Mouse (Mus musculus): ENCODE data around the gene Pum1.
"Not testable (repeated sequence)": the region's sequence is repeated elsewhere in the genome, so short reads cannot be mapped to it uniquely, and the experiment has no call there.

Pum1 gene

DNA sequence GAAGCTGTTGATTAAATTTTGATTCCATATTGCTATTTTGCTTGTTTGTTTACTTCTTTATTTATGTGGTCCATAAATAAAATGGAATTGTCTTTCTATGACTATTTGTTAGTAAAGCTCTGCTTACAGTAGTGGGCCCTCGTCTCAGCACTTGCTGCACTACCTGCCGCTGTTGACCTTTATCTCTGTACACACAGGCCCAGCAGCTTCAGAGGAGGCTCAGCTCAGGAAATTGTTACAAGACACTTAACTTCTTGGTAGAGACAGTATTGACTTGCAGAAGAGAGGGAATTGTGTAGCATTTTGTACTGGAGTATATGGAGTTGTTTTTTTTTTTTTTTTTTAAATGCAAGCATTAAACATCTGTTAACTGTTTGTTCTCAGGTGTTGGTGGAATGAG is 5.4 kb downstream of the Pum1 start:
- DNase-seq (ENCODE audit: low spot score): no peak

- DNase-seq (ENCODE audit: low spot score): no peak
These were observed 5.9 kb downstream of the Pum1 start for GRCm38 (mm10) chr4:130668991-130669390.

DNA sequence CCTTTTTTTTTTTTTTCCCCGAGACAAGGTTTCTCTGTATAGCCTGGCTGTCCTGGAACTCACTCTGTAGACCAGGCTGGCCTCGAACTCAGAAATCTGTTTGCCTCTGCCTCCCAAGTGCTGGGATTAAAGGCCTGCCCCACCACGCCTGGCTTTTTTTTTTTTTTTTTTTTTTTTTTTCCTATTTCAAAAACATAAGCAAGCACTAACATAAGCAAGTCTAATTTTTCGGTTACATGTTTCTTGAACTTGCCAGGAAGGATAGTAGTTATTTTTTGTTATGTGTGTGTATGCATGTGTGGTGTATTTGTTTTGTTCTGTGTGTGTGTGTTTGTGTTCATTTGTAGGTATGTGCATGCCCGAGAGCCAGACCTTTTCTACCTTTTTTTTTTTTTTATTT is 6.9 kb downstream of the Pum1 start:
- not testable (repeated sequence) for DNase-seq (ENCODE audit: low spot score)

GRCm38 (mm10) chr4:130671079-130671845 is 8.1 kb downstream of the Pum1 start:
- DNase-seq (ENCODE audit: low spot score): no peak

DNA sequence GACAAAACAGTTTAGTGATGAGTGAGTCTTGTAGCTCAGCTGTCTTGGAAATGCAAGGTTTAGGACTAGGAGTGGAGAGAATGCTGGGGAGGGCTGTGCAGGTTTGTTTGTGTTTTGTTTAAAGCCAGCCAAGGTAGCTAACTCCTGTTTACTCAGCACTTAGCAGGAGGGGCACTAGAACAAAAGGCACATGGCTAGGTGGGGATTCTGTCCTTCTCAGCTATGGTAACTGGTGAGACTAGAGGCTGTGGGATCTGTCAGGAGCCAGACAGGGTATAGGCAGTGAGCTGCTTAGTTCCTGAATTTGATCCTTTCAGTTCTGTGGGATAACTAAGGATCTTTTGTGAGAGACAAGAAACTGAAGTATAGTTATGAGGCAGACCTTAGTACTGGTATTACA is 9.0 kb downstream of the Pum1 start:
- no peak for DNase-seq (ENCODE audit: low spot score)

GRCm38 (mm10) chr4:130676746-130677145 is 13.6 kb downstream of the Pum1 start:
- DNase-seq (ENCODE audit: low spot score): no peak

DNA sequence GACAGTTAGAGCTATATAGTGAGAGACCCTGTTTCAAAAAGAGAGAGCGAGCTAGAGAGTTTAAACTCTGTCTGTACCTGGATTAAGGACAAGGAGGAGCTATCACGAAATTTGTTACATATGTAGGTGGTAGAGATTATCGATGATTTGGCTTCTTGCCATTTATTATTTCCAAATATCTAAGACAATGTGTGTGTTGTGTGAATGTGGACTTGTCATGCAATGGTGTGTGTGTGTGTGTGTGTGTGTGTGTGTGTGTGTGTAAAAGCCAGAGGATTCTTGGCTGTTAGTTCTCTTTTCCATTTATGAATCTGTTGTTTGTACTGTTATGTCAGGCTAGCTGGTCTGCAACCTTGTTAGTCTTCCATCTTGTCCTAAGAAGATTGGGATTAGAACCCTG is 15.0 kb downstream of the Pum1 start:
- DNase-seq (ENCODE audit: low spot score): no peak

DNA sequence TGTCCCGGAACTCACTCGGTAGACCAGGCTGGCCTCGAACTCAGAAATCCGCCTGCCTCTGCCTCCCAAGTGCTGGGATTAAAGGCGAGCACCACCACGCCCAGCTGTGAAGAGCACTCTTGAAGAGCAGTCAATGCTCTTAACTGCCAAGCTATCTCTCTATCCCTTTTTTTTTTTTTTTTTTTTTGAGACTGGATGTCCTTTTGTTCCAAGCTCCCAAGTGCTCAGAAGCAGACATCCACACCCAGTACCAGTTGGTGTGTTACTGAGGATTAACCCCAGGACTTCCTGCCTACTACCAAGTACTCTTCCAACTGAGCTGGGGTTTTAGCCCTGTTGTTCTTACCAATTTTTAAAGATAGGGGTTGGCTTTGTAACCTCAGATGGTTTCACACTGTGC is 17.6 kb downstream of the Pum1 start:
- DNase-seq (ENCODE audit: low spot score): no peak

- DNase-seq (ENCODE audit: low spot score): not testable (repeated sequence)
These were observed 19.9 kb downstream of the Pum1 start for GRCm38 (mm10) chr4:130683051-130683450.

DNA sequence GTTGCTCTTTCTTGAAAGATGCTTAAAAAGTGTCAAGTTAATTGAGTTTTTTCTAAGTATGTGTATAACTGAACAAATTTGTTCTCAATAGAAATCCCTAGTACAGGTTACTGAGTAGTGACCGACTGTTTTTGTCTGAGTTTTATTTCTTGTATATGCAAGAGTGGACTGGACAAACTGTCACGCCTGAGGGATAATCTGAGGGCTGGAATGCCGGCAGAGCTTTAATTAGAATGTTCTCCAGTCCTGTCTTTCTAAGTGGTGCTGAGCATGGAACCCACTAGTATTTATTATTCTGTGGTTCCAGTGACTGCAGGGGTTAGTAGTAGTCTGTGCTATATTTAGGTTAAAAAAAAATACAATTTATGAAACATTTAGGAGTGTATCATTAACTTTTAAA is 30.8 kb downstream of the Pum1 start:
- DNase-seq (ENCODE audit: low spot score): no peak

DNA sequence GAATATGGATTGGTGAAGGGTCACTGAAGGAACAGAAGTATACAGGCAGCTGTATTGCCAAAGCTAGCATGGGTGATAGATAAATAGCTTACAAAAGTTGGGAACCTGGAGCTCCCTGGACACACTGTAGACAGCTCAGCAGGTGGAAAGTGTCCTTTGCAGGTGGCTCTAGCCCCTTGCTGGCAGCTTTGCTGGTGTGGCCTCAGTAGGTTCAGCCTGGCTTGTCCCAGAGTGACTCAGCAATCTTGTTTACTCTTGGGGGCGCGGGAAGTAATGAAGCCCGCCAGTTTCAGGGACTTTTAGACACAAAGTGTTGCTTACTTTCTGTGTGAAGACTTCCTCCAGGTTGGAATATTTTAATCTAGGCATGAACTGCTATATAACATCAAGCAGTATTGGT is 31.9 kb downstream of the Pum1 start:
- no peak for DNase-seq (ENCODE audit: low spot score)

GRCm38 (mm10) chr4:130701061-130701460 is 37.9 kb downstream of the Pum1 start:
- DNase-seq (ENCODE audit: low spot score): no peak

GRCm38 (mm10) chr4:130702835-130703535 is 39.9 kb downstream of the Pum1 start:
- no peak for DNase-seq (ENCODE audit: low spot score)

GRCm38 (mm10) chr4:130703601-130704000 is 40.5 kb downstream of the Pum1 start:
- no peak for DNase-seq (ENCODE audit: low spot score)

DNA sequence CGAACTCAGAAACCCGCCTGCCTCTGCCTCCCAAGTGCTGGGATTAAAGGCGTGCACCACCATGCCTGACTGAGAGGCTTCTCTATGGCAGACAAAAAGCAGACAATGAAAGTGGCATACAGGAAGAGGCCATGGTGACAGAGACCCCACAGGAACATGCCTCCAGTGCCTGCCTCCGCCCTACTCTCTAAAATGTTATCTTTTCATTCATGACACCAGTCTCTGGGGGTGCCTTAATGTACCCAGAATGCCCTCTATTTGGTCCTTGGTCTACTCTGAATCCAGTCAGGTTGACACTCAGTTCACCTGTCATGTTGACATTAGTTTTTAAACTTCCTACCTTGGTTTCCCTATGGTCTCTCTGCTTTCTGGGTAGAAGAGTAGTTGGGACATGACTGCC is 41.5 kb downstream of the Pum1 start:
- no peak for DNase-seq (ENCODE audit: low spot score)

DNA sequence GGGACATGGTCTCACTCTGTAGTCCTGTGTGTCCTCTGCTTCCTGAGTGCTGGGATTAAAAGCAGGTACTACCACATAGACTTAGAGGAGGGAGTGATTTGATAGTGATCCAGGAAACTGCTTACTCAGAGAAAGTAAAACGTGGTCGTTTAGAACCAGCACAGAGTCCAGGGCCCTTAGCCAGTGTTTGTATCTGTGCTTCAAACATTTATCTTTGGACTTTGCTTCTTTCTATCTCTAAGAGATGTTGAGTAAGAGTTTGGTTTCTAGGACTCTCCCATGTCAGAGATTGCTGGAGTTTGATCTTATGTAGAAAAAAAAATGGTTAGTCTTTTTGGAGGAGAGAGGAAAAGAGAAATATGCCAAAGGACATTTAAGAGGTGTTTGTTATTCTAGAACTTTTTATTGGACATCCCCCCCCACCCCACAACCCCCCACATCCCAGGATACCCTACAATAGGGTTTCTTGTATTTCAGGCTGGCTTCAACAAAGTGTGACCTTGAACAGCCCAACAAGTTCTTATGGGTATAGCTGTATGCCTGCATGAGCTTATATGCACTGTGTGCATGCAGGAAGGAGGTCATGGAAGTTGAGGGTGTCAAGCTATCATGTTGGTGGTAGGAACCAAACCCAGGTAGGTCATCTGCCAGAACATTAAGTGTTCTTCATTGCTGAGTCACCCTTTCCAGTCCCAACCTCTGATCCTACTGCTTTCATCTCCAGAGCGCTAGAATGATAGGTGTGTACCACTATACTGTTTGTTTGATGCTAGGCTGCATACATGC is 43.3 kb downstream of the Pum1 start:
- no peak for DNase-seq (ENCODE audit: low spot score)

GRCm38 (mm10) chr4:130711353-130711848 is 48.3 kb downstream of the Pum1 start:
- DNase-seq (ENCODE audit: low spot score): no peak

DNA sequence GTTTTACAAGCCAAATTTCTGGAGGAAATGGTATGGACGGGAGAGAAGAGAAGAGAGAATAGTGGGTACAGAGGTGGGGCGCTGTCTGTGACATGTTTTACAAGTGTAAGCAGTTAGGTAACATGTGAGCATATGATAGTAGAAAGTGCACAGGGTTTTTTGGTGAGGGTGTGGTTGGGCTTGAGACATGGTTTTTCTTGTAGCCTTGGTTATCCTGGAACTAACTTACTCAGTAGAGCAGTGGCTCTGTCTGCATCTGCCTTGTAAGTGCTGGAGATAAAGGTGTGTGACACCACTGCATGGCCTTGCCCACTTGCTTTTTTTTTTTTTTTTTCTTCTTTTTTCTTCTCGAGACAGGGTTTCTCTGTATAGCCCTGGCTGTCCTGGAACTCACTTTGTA is 49.2 kb downstream of the Pum1 start:
- no peak for DNase-seq (ENCODE audit: low spot score)

- no peak for DNase-seq (ENCODE audit: low spot score)
These were observed 50.3 kb downstream of the Pum1 start for GRCm38 (mm10) chr4:130713430-130713829.

DNA sequence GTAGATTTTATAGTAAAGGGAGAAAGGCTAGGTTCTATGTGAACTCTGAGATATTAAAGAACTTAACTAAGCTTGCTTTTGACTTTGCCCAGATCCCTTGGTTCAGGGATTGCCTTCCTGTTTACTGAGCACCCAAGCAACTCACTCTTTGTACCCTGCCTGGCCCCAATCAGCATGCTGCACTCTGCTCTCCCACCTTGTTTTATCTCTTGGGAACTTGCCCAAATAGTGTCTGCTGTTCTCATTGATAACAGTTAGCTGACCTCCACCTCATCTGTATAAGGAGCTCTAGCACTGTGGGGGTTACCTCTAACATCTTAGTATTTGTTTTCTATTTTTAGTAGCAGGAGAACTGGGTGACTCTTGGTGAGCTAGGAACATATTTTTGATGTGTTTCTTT is 52.0 kb downstream of the Pum1 start:
- DNase-seq (ENCODE audit: low spot score): no peak

- no peak for DNase-seq (ENCODE audit: low spot score)
These were observed 52.5 kb downstream of the Pum1 start for GRCm38 (mm10) chr4:130715623-130716022.

DNA sequence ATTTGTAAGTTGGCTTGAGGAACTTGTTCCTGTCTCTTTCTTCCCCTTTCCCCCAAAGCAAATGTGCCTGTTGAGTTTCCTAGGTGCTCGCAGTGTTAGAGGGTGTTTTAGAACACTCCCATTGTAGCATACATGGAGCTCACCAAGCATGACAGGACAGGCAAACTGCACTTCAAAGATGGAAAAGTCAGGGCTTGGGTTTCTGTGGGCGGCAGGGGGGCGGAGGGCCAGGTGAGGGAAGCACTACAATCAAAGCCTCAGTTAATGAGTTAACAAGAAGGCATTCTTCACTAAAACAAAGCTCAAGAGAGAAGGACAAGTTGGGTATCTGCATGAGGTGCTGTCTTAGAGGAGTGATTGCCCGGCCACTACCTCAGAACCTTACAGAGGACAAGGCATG is 56.2 kb downstream of the Pum1 start:
- no peak for DNase-seq (ENCODE audit: low spot score)

DNA sequence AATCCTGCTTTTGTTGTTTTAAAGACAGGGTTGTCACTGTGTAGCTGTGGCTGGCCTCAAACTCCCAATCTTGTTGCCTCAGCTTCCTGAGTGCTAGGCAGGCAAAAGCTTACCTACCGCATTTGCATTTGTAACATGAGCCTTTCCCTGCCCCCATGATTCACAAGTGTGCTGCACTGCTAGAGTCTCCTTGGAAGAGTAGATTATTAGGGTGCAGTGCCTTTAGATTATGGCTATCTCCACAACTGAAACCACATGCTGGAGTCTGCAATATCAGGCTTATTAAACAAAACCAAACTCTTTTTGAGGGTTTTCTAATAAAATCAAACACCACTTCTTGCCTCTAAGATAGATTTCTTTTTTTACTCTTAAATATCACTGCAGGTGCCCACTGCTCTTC is 59.5 kb downstream of the Pum1 start:
- DNase-seq (ENCODE audit: low spot score): no peak
